Mouse (Mus musculus) urinary bladder, postnatal 0 days (tissue): ENCODE data around the gene Olfr1279. TPM values are rescaled to one million over a fixed set of nuclear protein-coding genes. Genes with fewer than 3 reads are reported as not detected.

Experiments
- polyA plus RNA-seq: library from polyadenylated mRNA; unstranded; fragments of >200 nt; fragmentation: Nextera tagmentation; extraction: Ambion mirVana; gene quantifications from 2 replicates; pipeline ENCODE4 v1.2.1, GENCODE M21; 2015

The Olfr1279 gene
- not detected in 2 replicates for polyA plus RNA-seq

GRCm38 (mm10) chr2:111300374-111300773, at the start of gene Olfr1279:
Olfr1279 (plus strand) TSS chr2:111300635.

GRCm38 (mm10) chr2:111254216-111254615, 46.2 kb upstream of the Olfr1279 start, which contains the start of gene Olfr1276:
Olfr1276 (plus strand) TSS chr2:111254516.

GRCm38 (mm10) chr2:111274006-111274405, 26.4 kb upstream of the Olfr1279 start, which contains the start of gene Olfr1277:
Olfr1277 (minus strand) TSS chr2:111274106.

GRCm38 (mm10) chr2:111289836-111290235, 10.6 kb upstream of the Olfr1279 start, which contains the start of gene Olfr1278:
Olfr1278 (plus strand) TSS chr2:111290136.

GRCm38 (mm10) chr2:111313717-111314116, 13.3 kb downstream of the Olfr1279 start, which contains the start of gene Olfr1280:
Olfr1280 (plus strand) TSS chr2:111314017.

GRCm38 (mm10) chr2:111326220-111326619, 25.8 kb downstream of the Olfr1279 start, which contains the start of gene Olfr1281:
Olfr1281 (plus strand) TSS chr2:111326520.

GRCm38 (mm10) chr2:111335976-111336375, 35.5 kb downstream of the Olfr1279 start, which contains the start of gene Olfr1282:
Olfr1282 (minus strand) TSS chr2:111336076.

Other genes with a start within 250 kb of the Olfr1279 start
- not detected in 2 replicates for gene Gm13941, start 194.7 kb upstream of the Olfr1279 start, polyA plus RNA-seq
- gene Gm15130, start 147.7 kb upstream of the Olfr1279 start, polyA plus RNA-seq, result not detected in 2 replicates
- gene 4930430A15Rik, start 71.0 kb upstream of the Olfr1279 start, polyA plus RNA-seq, result not detected in 2 replicates
- gene Olfr1275, start 65.3 kb upstream of the Olfr1279 start, polyA plus RNA-seq, result not detected in 2 replicates
- gene Olfr1276, start 46.1 kb upstream of the Olfr1279 start, polyA plus RNA-seq, result not detected in 2 replicates
- not detected in 2 replicates for gene Olfr1277, start 26.5 kb upstream of the Olfr1279 start, polyA plus RNA-seq
- gene Olfr1278, start 10.5 kb upstream of the Olfr1279 start, polyA plus RNA-seq, result not detected in 2 replicates
- not detected in 2 replicates for gene Olfr1280, start 13.4 kb downstream of the Olfr1279 start, polyA plus RNA-seq
- gene Olfr1281, start 25.9 kb downstream of the Olfr1279 start, polyA plus RNA-seq, result not detected in 2 replicates
- gene Olfr1282, start 35.4 kb downstream of the Olfr1279 start, polyA plus RNA-seq, result not detected in 2 replicates
- not detected in 2 replicates for gene Olfr1283, start 66.2 kb downstream of the Olfr1279 start, polyA plus RNA-seq
- gene Olfr1284, start 74.9 kb downstream of the Olfr1279 start, polyA plus RNA-seq, result not detected in 2 replicates
- gene Olfr1286, start 122.5 kb downstream of the Olfr1279 start, polyA plus RNA-seq, result not detected in 2 replicates
- gene Olfr1287, start 148.5 kb downstream of the Olfr1279 start, polyA plus RNA-seq, result not detected in 2 replicates
- gene Olfr1288, start 173.5 kb downstream of the Olfr1279 start, polyA plus RNA-seq, result not detected in 2 replicates
- gene Olfr1289, start 180.2 kb downstream of the Olfr1279 start, polyA plus RNA-seq, result not detected in 2 replicates
- gene Olfr1290, start 193.2 kb downstream of the Olfr1279 start, polyA plus RNA-seq, result 0.24 and 0.60 TPM in 2 replicates
- gene Olfr1291-ps1, start 196.5 kb downstream of the Olfr1279 start, polyA plus RNA-seq, result not detected in 2 replicates
- not detected in 2 replicates for gene Olfr1293-ps, start 224.6 kb downstream of the Olfr1279 start, polyA plus RNA-seq
- gene Olfr1294, start 239.7 kb downstream of the Olfr1279 start, polyA plus RNA-seq, result not detected in 2 replicates